Mouse (Mus musculus) small intestine, adult 2 months (tissue): ENCODE data around the gene Mad1l1.

Experiments
- CTCF ChIP-seq: fragments of 200-500 bp; IDR thresholded peaks from 2 replicates; pipeline ENCODE4 v1.5.1; 2012; ENCODE audit warnings: low read depth, mild to moderate bottlenecking, control low read depth, inconsistent platforms, low read length, moderate library complexity, mixed read lengths; ENCODE audit not compliant: insufficient replicate concordance, insufficient read length; ENCODE audit errors: extremely low read depth
- POLR2A ChIP-seq: fragments of 200-500 bp; IDR thresholded peaks from 2 replicates; pipeline ENCODE4 v1.6.1; 2012; ENCODE audit warnings: low read depth, mild to moderate bottlenecking, control low read depth, inconsistent platforms, low read length, moderate library complexity

GRCm38 (mm10) chr5:140206726-140207703 is 114.3 kb downstream of the Mad1l1 start:
- TF ChIP-seq CTCF = no peak; the same call in 1 of the 2 replicates
- no peak for TF ChIP-seq POLR2A
